Mouse (Mus musculus) neural tube, embryonic 10.5 days (tissue): ENCODE results near the gene Cntn1.

Experiments used
- DNase-seq: peaks from one replicate; pipeline ENCODE4 v3.0.0-alpha.2; 2017; ENCODE audit warnings: low spot score; ENCODE audit errors: extremely low spot score

Cntn1 gene

DNA sequence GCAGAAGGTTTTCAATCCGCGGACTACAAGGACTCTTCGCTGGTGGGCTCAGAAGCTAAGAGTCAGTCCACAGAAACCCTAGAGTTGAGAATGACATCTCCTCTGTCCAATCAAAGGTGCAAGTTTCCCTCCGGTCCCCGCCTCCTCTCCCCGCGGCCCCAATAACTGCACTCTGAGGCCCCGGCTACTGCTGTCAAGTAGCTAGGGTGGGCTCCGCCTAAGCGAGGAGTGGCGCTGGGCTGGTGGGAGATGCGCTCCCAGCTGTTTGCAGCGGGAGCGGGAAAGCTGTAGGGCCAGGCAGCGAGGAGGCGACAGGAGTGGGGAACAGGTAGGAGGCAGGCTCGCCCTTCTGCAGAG lies at the start of gene Cntn1:
TSS of gene Cntn1 (plus strand) at position 170 of the 357 bp plus-strand sequence.
- peak; percentile 78 for DNase-seq

DNA sequence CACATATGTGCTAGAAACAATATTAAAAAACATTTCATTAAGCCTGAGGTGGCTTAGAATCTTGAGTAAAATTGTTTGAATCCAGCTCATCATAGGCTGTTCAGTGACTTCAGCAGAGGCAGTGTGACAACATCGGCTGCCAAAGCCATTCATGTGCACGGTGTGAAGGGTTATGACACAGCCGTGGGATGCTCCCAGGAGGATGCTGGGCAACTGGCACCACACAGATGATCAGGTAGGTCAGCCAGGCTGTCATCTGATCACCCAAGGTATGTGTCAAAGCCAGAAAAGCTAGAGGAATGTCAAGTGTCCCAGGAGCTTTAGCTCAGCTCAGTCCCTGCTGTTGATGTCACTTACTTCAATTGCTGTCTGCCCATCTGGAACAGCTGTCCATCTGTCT lies 49.5 kb upstream of the Cntn1 start:
- DNase-seq = no peak

DNA sequence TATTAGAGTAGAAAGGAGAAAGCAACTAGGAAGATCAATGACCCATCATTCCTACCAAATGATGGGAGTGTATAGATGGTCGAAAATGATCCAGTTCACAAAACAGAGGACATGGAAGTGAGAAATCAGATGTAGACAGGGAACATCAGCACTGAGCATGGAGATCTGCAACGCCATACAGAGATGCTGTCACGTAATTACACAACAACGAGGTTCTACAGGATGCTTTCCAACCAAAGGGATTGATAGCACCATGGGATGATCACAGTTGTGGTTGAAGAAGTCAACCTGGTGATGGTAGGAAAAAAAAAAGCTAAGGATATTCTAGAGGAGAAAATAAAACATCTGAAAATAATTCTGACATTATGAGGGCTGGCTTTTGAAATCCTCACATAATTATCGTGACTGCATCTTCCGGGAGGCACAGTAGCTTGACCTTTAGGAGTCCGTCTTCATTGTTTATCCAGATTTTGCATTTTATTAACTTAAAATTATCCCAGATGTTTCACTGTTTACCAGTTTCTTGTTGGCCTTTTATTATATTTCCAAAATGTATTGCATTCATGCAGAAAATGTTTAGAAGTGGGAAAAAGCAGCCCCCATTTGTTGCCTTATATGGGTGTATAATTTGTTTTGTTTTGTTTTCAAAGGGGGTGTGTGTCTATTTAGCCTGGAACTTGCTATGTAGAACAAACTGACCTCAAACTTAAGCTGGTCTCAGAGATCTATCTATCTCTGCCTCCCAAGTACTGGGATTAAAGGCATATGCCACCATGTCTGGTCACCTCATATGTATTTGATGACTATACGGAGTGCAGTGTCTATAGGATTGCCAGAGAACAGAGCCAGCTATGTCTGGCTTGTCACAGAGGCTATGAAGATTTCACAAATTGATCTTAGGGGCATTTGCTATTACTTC lies 38.5 kb upstream of the Cntn1 start:
- DNase-seq = no peak

DNA sequence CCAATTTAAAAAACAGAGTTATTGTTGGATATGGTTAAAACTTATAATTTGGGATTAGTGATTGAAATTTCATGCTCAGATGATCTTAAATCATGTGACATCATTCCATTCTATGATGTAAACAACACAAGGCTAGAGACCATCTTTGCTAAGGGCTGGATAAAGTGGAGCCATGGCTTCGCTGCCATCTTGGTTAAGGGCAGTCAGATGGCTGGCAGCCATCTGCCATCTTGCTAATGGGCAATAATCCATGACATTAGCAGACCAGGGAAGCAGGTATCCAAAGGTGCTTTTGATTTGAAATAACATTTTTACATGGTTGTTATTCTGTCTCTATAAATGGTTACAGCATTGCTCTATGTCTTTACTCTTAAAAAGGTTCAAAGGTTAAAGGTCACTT lies 16.9 kb upstream of the Cntn1 start:
- DNase-seq = no peak

DNA sequence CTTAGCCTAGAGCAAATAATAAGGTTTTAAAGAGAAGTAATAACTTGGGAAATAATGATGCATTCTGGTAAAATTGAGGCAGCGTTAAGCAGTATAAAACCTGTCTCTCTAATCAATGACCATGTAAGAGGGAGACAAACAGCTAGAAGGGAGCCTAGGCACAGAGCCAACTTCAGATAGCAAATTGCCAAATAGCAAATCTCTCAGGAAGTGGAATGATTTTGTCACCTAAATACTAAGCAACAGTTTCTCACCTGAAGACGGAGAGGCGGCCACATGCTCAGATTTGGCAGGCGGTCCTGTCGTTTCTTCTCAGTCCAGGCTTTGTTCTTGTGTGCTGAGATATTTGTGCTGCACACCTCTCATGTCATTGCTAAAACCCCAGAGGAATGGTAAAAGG lies 8.4 kb upstream of the Cntn1 start:
- no peak for DNase-seq

DNA sequence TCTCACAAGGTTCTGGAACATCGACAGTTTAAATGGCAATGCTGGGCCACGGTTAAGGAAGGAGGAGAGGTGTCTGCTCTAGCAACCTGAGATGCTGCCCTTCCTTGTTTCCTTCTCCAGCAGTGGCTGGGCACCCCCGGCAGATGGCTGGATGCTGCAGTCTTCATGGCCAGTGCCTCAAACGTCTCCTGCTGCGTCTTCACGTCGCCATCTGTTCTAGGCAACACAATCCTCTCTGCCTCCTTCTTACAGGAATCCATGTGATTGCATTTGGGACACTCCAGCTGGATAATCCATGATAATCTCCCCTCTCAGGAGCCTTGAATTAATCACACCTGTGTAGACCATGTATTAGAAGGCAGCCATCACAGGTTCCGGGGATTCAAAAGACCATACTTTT lies 4.9 kb upstream of the Cntn1 start:
- DNase-seq = no peak

DNA sequence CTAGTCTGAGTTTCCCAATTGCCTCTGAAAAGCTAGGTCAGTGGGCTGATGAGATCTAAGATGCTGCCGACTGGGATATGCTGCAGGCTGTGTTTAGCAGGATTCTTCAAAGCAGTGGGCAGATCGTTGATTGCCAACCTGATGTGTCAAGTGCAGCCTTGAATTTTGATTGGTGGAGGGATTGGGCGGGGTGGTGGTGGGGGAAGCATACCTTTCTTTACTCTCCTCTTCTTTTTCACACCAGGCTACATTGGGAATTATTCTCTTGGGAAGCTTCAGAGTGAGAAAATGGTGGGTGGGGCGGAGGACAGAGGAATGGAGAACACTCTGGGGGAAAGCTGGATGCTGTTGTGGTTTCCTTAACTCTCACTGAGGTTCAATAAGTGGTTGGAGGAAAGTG lies 2.9 kb upstream of the Cntn1 start:
- DNase-seq = no peak

DNA sequence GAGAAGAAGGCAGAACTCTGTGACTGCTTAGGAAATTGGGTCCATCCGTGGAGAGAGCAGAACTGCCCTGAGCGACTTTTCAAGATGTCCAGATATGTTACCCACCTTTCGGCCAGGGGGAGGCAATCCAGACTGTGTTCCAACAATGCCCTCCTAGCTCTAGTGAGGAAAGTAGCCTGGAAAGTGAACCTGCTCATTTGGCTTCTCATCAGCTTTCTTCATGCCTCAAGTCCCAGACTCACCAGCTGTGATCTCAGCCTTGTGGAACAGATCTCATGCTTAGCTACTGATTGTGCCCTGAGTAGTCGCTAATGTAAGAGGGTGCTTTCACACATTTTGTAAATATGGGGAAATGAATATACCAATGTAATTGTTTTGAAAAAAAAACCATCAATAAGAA lies 2.4 kb upstream of the Cntn1 start:
- DNase-seq = no peak

DNA sequence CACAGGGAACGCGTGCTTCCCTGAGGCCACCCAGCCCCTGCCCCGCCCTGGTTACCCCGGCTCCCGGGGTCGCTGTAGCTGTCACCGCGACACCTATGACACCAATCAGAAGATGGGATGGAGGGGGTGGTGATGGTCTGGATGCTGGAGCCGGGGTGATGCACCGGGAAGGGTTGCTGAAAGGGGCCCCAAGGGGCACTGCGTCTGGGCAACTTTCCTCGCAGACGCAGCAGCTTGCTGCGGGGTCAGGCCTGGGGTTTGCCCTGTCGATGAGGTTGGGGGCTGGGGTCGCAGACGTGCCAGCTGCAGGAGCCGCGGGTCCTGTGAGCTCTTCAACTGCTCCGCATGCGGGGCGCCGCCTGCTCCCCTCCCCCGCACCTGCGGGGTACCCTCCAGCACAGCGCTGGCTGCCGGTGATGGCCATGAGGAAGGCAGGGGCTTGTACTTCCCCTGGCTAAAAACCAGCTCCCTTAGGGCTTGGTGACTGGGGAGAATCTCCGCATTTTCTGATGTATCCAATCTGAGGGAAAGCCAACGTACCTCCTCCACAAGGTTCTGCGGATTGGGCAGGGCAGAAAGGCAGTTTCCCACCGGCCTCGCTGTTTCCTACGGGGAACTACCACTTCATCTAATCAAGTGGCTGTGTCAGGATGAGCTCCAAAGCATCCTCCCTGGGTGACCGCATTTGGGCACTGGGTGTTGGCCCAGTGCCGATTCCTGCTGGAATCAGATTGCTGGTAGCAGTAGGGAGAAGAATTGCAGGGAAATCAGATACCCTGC lies 578 bp downstream of the Cntn1 start:
- DNase-seq = peak; percentile 49

DNA sequence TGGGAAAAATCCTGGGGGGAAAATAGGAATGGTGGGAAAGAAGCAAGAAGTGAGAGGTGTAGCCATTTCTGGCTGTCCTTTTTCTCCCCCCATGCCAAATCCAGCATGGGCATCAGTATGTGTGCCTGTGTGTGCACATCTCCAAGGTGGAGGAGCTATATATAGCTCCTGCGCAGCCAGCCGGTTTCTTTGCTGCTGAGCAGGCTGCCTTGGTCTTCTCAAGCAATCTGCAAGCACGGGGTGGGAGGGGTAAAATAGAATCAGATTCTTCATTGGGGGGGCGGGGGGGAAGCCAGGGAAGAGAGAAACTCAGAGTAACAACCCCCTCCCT lies 1.1 kb downstream of the Cntn1 start:
- DNase-seq = no peak

DNA sequence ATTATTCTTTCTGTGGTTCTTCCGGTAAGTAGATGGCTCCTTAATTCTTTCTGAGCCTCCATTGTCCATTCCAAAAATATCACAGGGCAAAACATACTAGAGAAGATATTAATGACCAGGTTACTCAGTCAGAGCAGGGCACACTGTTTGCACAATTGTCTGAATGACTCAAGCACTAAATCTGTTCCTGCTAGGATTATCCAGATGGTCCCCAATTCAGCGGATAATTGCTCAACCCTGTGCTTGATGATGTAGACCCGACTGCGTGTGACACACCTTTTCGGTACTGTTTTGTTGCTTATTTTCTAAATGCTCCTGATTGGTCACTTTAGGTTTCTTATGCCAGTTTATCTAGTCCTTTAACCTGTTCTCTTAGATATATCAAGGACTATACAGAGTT lies 6.6 kb downstream of the Cntn1 start:
- no peak for DNase-seq

DNA sequence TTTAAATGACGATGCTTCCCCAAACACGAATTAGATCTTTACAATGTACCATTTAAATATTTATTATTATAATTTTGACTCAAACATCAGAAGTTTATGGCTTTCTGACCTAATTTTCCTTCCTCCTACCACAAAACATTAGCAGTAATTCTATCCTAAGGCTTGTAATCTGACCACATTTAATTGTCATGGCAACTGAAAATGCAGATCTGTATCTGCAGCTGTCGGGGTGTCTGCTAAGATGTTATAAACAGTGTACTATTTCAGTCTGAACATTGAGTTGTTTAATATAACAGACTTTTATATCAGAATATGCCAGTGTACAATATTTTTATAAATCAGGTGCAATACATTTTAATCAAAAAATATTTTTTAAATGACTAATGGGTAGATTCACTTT lies 10.0 kb downstream of the Cntn1 start:
- no peak for DNase-seq

DNA sequence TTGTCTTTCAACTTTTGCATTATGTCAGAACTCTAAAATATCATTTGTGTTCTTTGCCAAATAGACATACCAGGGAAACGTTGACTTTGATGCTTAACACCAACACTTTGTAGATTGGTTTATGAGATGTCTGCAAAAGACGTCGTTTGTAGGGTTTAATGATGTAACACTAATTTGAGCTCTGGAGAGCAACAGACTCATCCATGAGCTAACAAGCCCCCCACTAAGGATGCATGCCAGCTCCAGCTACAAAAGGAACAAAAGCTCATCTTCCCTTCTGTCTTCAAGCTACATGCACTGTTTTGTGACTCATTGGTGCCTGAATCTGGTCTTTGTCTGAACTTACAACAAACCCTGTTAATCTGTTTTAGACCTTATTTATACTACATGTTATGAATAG lies 28.5 kb downstream of the Cntn1 start:
- DNase-seq = no peak

DNA sequence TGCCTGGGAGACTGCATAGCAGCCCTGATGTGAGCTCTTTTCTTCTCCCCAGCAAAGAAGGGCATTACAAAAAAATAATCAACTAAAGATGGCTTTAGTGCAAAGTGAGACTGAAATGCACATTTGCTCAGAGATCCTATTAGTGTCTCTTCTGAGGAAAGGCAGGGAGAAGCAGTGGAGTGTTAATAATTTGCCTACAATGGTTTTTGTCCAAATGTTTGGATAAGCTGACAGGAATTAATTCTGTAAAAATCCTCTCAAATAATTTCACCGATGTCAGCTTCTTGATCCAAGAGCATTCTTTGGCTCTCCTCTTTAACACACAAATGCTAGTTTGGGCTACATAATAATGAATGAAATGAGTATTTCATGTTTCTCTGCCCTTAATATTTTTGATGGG lies 34.9 kb downstream of the Cntn1 start:
- DNase-seq = no peak

DNA sequence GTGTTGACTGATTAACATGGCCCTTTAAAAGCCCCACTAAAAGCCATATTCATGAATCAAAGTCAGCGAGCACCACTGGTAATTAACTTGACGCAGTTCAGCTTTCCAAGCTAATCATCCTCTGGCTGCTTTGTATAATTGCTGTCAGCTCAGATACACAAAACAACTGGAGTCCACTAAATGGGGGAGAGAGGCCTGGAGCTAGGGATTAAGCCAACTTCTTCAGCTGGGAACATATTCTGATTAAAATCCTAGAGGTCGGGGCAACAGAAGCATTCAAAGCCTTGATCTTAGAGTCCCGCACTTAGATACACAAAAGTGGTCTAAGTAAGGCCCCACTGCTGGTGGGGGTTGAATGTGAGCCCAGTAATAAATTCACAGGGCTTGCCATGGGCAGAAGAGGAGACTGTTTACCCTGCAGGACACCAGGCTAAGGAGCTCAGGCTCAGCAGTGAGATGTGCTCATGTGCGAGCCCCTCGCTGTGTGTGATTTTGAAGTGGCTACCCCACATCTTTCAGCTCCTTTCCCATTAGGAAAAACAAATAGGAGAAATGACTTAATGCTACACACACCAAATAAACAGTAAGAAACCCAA lies 36.8 kb downstream of the Cntn1 start:
- DNase-seq = no peak

DNA sequence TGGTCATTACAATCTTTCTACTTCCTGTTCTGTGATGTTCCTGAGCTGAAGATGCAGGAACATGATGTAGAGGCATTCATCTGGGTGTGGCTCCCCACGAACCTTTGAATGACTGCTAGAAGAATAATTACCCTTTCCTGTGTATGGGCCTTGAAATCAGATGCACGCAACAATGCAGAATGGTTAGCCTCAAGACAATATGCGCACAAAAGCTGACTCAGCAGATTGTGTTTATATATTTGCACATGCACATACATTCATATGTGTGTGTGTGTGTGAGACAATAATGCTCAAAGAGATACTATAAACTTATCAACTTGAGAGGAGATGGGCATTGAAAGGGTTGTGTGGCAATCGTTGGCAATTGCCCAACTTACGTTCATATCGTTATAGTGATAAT lies 39.8 kb downstream of the Cntn1 start:
- DNase-seq = no peak

DNA sequence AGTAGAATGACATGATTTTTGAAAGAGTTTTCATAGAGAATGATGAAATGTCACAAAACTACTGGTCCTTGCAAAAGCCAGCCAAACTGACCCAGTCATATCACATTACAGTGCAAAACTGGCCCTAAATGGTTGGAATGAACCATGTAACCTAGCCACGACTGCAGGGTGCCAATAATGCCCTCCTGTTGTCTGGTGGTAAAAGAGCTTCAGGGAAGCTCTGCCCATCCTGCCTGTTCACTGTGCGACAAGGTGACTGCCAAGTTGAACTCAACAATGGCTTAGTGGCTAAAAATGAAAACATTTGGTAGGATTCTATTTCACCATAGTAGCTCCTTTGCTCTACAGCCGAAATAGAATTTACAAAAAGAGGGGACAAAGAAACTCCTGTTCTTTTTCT lies 41.1 kb downstream of the Cntn1 start:
- DNase-seq = no peak

DNA sequence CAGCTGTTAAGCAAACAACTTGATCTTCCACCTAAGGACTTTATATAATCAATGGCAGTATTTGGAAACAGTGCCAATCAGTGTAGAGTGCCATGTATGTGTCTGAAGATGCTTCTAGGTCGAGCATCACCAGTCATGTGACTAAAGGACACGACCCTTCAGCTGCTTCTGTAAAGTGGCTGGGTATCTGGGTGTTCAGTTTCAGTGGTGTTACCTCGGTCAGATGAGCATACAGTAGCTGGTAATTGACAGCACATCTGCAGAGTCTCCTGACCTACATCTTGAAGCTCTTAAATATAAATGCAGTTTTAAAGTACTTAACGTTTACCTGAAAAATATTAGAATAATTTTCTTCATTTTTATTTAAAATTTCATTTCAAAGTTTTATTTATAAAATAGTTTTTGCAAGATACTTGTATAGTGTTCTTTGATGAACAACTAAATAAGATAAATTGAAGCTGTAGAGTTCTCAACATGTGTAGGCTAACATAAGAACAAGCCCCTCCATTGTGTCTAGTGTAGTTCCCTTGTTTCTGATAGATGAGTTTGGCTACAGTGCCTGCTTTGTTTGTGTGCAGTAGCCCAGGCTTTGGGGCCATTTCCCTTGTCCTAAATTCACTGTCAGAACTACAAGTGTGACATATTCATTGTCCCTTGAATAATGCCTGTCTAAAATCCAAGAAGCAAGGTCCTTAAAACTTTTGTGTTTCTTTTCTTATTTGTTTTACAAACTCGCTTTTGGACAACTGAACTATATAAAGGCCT lies 48.6 kb downstream of the Cntn1 start:
- no peak for DNase-seq

DNA sequence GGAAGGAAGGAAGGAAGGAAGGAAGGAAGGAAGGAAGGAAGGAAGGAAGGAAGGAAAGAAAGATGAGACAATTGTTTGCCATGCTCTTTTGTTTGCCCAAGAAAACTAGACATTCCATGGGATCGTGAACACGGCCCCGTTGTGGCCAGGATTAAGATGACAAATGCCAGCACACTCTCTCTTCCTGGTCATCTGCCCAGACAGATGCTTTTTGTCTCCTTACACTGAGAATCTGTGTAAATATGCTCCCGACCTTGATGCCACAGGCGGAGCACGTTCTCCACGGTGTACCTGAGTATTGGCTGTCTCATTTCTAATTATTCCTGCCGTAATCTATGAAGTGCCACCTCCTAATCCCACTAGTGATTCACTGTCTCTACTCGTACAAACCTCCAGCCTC lies 51.0 kb downstream of the Cntn1 start:
- no peak for DNase-seq

DNA sequence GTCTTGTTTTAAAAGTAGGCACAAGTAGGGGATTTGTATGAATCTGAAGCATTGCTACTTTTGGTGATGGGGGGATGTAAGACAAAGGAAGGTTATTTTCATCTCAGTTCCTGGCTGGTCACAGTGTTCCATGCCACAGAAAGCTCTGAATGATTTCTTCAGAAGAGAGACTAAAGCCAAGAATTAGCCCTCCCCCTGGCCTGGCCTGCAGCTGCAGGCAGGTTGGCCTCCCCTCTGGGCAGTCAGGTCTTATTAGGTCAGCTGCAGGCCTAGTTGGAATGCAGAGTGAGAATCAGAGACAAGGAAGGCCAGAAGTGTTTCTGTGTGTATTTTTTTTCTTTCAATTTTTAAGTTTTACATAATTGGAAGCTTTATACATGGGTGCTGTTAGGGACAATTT lies 61.5 kb downstream of the Cntn1 start:
- DNase-seq = no peak

DNA sequence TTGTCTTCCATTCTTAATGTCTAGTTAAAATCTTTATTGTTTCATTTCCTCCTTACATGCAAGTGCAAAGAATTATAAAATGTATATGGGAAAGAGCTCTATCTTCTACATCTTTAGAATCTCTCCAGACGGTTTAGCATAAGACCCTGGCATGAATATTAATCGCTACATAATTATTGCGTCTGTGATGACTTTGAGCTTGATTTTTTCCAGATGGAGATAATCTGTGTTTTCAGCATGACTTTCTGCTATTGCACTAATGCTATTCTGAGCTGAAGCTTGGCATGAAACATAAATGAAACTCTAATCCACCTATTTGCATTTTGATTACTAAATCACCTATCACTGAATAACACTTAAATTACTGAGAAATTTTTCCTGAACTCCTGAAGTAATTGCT lies 82.0 kb downstream of the Cntn1 start:
- DNase-seq = no peak

DNA sequence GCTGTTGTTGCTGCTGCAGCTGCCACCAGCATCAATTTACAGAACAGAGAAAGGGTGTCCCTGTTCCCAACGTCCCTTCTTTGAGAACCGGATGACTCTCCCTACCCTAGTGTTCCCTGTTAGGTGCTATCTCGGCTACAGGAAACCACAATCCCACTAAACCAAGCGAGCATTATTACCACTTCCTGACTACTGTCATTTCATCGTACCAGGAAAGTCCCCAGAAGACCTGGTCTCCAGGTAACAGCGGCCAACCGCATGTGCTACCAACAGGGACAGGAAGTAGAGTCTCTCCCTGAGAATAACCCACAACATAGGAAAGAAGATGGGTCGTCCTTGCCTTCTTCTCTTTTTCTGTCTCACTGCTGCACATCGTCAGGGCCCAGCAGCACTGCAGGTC lies 83.3 kb downstream of the Cntn1 start:
- DNase-seq = no peak
